Mouse (Mus musculus): ENCODE measurements around the gene Haspin. TPM values are rescaled to one million over a fixed set of nuclear protein-coding genes. Genes with fewer than 3 reads are reported as not detected.

The Haspin gene
- polyA plus RNA-seq, 1 experiment from 2014 or later = 18.2 TPM

DNA sequence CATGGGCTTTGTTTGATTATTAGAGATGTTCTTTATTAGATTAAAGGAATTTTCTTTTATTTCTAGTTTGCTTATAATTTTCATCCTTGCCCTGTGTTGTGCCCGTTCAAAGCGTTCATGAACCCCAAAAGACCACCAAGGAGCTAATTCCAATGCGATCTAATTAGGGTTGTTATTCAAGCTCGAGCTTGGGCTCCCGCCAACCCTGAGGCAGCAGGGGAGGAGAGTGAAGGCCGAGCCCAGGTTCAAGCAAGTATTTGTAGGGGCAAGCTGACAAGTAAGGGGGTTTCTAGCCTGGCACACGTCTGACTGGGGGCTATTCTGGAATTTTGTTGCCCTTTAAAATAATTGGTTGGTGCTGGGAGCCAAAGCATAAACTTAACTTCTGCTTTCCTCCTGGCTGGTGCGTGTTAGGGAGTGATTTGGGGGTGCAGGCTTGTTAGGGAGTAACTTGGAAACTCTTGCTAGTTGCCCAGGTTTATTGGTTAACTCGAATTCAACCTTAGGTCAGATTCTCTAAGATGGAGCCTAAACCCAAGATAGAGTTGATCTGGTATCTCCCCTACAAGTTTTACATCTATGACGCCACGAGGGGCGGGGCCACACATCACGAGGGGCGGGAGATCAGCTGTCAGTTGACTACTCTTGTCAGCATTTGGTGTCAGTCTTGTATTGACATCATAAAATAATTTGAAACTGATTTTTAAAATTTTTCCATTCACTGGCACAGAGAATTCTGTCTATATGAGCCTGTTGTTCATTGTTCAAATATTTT, 37.9 kb downstream of the Haspin start:
- Histone ChIP-seq H3K4me3 (no peak overlapping the region), H3K9me3 (no peaks in the 10 kb centered on the region), H3K36me3 (no peaks in the 10 kb centered on the region), H3K4me2 (replicated peaks) (no peak overlapping the region), H3K4me1 (no peaks in the 10 kb centered on the region), H3K27ac (no peak overlapping the region), H3K9ac (no peak overlapping the region), H3K27me3 (no peaks in the 10 kb centered on the region)
- ATAC-seq (ENCODE audit: insufficient number of reproducible peaks, insufficient read depth, low FRiP score, low TSS enrichment) = no peak
- WGBS = 65% methylated on average over 14 of the region's 14 CpGs

DNA sequence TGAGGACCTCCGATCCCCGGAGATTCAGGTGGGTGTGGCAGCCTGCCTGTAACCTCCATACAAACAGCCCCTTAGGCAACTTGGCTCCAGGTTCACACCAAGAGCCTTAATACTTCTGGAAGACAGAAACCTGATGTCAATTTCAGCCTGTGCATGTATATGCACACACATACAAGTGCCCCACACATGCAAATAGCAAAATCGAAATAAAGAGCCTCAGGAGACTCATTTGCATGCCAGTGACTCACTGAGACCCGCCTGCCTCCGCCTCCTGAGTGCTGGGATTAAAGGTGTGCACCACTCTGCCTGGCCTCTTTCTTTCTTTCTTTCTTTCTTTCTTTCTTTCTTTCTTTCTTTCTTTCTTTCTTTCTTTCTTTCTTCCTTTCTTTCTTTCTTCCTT, 39.2 kb downstream of the Haspin start:
- no peaks in the 10 kb centered on the region for H3K9me3 ChIP-seq
- no peaks in the 10 kb centered on the region for H3K4me1 ChIP-seq
- no peaks in the 10 kb centered on the region for H3K36me3 ChIP-seq
- no peak overlapping the region for H3K9ac ChIP-seq
- no peak for ATAC-seq (ENCODE audit: insufficient number of reproducible peaks, insufficient read depth, low FRiP score, low TSS enrichment)
- no peaks in the 10 kb centered on the region for H3K27me3 ChIP-seq
- WGBS = 73% methylated on average over 5 of the region's 5 CpGs
- no peak overlapping the region for H3K4me3 ChIP-seq
- no peak overlapping the region for H3K4me2 ChIP-seq (replicated peaks)
- H3K27ac ChIP-seq = no peak overlapping the region

DNA sequence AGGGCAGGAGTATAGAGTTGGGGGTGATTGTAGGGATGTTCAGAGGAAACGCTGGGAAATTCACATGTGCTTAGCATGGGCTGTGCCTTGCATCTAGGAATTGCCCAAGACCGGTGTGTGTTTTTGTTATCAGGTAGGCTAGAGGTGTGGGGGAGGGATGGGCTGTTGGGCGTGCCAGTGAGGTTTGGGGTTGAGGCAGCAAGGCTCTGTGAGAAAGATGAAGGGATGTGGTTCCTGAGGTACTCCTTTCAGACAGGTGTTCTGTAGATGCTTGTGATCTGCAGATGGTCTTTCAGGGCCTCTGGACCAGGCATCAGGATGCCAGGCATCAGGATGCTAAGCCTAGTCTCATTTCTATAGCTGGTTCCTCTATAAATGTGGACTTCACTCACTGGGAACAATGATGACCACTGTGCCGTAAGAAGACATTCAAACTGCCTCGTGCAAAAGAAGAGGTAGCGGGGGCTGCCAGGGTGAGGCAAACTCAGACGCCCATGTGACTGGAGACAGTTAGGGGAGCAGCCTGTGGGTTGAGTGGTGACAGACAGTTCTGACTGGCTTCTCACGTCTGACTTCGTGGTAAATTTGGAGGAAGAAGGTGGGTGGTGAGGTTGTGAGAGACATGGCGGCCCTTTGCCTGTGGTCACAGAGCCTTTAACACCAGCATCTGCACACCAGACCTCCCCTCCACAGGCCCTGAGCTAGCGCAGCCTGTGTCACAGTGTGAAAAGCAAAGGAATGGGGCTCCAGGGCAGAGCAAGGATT, 43.7 kb downstream of the Haspin start:
- no peaks in the 10 kb centered on the region for H3K27me3 ChIP-seq
- H3K9me3 ChIP-seq = no peaks in the 10 kb centered on the region
- H3K4me3 ChIP-seq = no peak overlapping the region
- no peak for ATAC-seq (ENCODE audit: insufficient number of reproducible peaks, insufficient read depth, low FRiP score, low TSS enrichment)
- 75% methylated on average over 11 of the region's 11 CpGs for WGBS
- no peaks in the 10 kb centered on the region for H3K36me3 ChIP-seq
- H3K27ac ChIP-seq = no peak overlapping the region
- H3K9ac ChIP-seq = no peak overlapping the region
- no peak overlapping the region for H3K4me2 ChIP-seq (replicated peaks)
- H3K4me1 ChIP-seq = no peaks in the 10 kb centered on the region

DNA sequence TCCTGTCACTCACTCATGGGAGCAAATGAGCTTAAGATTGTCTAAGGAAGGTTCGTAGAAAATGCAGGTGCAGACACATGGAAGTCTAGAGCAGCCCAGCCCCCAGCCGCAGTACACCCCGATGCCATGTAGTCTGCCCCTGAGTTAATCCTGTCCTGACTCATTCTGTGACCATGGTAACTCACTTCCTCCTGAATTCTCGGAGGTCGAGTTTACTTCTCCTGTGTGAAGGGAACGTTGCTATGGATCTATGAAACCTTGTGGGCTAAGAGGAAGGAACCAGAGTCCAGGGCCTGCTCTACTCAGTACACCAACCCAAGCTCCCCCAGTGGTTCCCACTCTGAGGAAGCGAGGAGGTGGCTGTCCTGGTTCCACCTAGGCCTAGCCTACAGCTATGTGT, 45.2 kb downstream of the Haspin start:
- H3K27ac ChIP-seq = no peak overlapping the region
- ATAC-seq (ENCODE audit: insufficient number of reproducible peaks, insufficient read depth, low FRiP score, low TSS enrichment) = no peak
- no peaks in the 10 kb centered on the region for H3K27me3 ChIP-seq
- H3K4me2 ChIP-seq (replicated peaks) = no peak overlapping the region
- H3K36me3 ChIP-seq = no peaks in the 10 kb centered on the region
- no peak overlapping the region for H3K9ac ChIP-seq
- H3K4me3 ChIP-seq = no peak overlapping the region
- H3K4me1 ChIP-seq = peaks cover 5% of the 10 kb centered on the region; the same call in 1 of the 2 replicates
- WGBS = 68% methylated on average over 7 of the region's 7 CpGs
- no peaks in the 10 kb centered on the region for H3K9me3 ChIP-seq

DNA sequence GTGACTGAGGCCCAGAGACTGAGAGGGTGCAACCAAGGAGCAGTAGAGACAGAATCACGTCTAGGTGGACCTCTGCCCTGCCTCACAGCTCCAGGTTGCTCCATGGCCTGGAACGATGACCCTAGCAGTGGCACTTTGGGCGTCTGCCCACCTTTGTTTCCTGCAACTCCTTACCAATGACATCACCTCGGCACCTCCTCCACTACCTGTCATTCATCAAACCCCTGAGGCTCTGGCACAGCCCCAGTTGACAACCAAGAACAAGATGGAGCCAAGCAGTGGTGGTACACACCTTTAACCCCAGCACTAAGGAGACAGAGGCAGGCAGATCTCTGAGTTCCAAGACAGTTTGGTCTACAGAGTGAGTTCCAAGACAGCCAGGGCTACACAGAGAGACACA, 46.0 kb downstream of the Haspin start:
- 83% methylated on average over 4 of the region's 4 CpGs for WGBS
- Histone ChIP-seq H3K9ac (no peak overlapping the region), H3K9me3 (no peaks in the 10 kb centered on the region), H3K4me2 (replicated peaks) (no peak overlapping the region), H3K36me3 (no peaks in the 10 kb centered on the region), H3K4me3 (no peak overlapping the region), H3K4me1 (peaks cover 8% of the 10 kb centered on the region; the same call in 1 of the 2 replicates), H3K27ac (no peak overlapping the region), H3K27me3 (no peaks in the 10 kb centered on the region)
- no peak for ATAC-seq (ENCODE audit: insufficient number of reproducible peaks, insufficient read depth, low FRiP score, low TSS enrichment)

DNA sequence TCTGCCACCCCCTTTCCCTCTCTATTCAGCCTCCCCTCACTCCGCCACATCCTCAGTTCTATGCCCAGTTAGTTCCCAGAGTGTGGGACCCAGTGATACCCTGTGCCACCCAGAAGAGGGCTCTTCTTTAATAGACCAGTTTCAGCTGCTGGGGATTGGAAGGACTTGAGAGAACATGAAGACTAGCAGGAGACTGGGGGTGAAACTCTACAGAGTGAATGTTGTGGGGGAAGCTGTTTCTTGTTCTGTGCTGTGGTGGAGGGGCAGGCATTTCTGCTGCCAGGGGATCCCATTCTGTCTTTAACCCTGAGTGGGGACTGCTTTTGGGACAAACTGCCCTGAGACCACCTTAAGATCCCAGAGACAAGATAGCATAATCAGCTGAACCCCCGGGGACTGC, 47.3 kb downstream of the Haspin start:
- WGBS = 87% methylated on average over 2 of the region's 2 CpGs
- Histone ChIP-seq H3K9ac (no peak overlapping the region), H3K36me3 (no peaks in the 10 kb centered on the region)

DNA sequence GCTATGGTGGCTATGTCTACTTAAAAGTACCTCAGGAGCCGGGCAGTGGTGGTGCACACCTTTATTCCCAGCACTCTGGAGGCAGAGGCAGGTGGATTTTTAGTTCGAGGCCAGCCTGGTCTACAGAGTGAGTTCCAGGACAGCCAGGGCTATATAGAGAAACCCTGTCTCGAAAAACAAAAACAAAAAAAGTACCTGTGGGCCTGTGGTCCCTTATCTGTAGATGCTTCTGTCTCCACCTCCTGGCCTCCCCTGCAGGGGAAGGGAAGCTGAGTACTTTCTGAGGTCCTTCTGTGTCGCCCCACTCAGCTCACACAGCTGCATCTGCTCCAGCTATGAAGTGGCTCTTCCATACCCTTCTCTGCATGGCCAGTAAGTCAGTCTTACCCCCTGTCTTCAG, 47.8 kb downstream of the Haspin start, which contains the start of gene Itgae:
TSS of gene Itgae (plus strand) at position 301 of the 400 bp plus-strand sequence.
- WGBS = 76% methylated on average over 4 of the region's 4 CpGs

More for the DNA sequence above, 47.3 kb downstream of the Haspin start:
- H3K4me1 ChIP-seq = peaks cover 8% of the 10 kb centered on the region; the same call in 1 of the 2 replicates
- no peaks in the 10 kb centered on the region for H3K27me3 ChIP-seq
- H3K27ac ChIP-seq = no peak overlapping the region
- H3K4me3 ChIP-seq = no peak overlapping the region
- H3K4me2 ChIP-seq (replicated peaks) = no peak overlapping the region
- ATAC-seq (ENCODE audit: insufficient number of reproducible peaks, insufficient read depth, low FRiP score, low TSS enrichment) = no peak
- no peaks in the 10 kb centered on the region for H3K9me3 ChIP-seq

DNA sequence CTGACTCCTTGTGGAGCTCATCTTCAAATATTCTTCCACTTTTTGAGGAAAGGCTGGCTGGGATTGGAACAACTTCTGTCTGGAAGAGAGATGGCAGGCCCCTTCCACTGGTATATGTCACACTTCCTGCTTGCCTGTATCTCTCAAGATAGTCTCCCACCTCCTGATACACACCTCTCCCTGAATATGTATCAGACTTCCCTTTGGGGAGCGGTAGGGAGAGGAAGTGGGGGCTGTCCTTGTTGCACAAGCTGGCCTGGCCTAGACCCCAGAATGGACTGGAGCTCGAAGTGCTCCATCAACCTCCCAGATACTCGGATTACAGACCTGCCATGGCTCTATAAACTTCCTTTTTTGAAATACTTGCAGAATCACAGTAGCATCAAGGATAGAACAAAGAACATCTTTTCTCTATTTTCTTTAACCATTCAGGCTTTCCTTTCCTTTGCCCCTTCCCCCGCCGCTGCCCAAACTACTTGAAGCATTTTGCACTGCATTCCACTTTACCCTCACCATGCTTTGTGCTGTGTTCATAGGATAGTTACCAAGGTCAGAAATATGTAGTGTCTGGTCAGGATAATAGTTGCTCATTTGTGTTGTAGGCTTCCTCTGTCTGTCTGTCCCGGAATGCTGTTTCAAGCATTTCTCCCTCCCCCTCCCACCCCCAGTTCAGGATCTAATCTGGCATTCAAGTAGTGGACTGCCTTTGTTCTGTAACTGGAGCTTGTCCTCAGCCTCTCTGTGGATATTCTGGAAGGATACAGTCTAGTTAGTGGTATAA, 50.2 kb downstream of the Haspin start:
- no peak for ATAC-seq (ENCODE audit: insufficient number of reproducible peaks, insufficient read depth, low FRiP score, low TSS enrichment)
- WGBS = 50% methylated on average over 6 of the region's 6 CpGs
- no peak overlapping the region for H3K9ac ChIP-seq
- H3K9me3 ChIP-seq = no peaks in the 10 kb centered on the region
- no peak overlapping the region for H3K4me3 ChIP-seq
- peaks cover 6% of the 10 kb centered on the region; the same call in 1 of the 2 replicates for H3K36me3 ChIP-seq
- no peak overlapping the region for H3K4me2 ChIP-seq (replicated peaks)
- H3K27me3 ChIP-seq = no peaks in the 10 kb centered on the region
- H3K4me1 ChIP-seq = peaks cover 11% of the 10 kb centered on the region; the same call in 1 of the 2 replicates
- peak overlapping the region; percentile 57 for H3K27ac ChIP-seq

More for the DNA sequence above, 47.8 kb downstream of the Haspin start, which contains the start of gene Itgae:
- no peaks in the 10 kb centered on the region for H3K27me3 ChIP-seq
- no peak within 1 kb of the TSS for H3K27ac ChIP-seq
- H3K4me1 ChIP-seq = peaks cover 8% of the 10 kb centered on the region; the same call in 1 of the 2 replicates
- no peak for ATAC-seq (ENCODE audit: insufficient number of reproducible peaks, insufficient read depth, low FRiP score, low TSS enrichment)
- no peak within 1 kb of the TSS for H3K9ac ChIP-seq
- H3K9me3 ChIP-seq = no peaks in the 10 kb centered on the region
- no peaks in the 10 kb centered on the region for H3K36me3 ChIP-seq
- no peak within 1 kb of the TSS for H3K4me3 ChIP-seq
- H3K4me2 ChIP-seq (replicated peaks) = no peak within 1 kb of the TSS

Other genes starting within 250 kb of the Haspin start
- 1.3 and 2.3 TPM in 2 replicates for gene Atp2a3, start 177.1 kb downstream of the Haspin start, polyA plus RNA-seq (2016; fragmentation: Nextera tagmentation; extraction: Ambion mirVana)
- gene P2rx1, start 139.2 kb downstream of the Haspin start, polyA plus RNA-seq (2016; fragmentation: Nextera tagmentation; extraction: Ambion mirVana) = 0.98 and 1.0 TPM in 2 replicates
- 10.6 and 11.0 TPM in 2 replicates for gene Camkk1, start 119.3 kb downstream of the Haspin start, polyA plus RNA-seq (2016; fragmentation: Nextera tagmentation; extraction: Ambion mirVana)
- 14.2 and 14.9 TPM in 2 replicates for gene Ncbp3, start 90.5 kb downstream of the Haspin start, polyA plus RNA-seq (2016; fragmentation: Nextera tagmentation; extraction: Ambion mirVana)
- 0.50 and 0.51 TPM in 2 replicates for gene Itgae, start 47.7 kb downstream of the Haspin start, polyA plus RNA-seq (2016; fragmentation: Nextera tagmentation; extraction: Ambion mirVana)
- gene P2rx5, start 22.1 kb upstream of the Haspin start, polyA plus RNA-seq (2016; fragmentation: Nextera tagmentation; extraction: Ambion mirVana) = 0.42 and 0.60 TPM in 2 replicates
- 99.7 and 104 TPM in 2 replicates for gene Emc6, start 38.7 kb upstream of the Haspin start, polyA plus RNA-seq (2016; fragmentation: Nextera tagmentation; extraction: Ambion mirVana)
- 206 and 211 TPM in 2 replicates for gene Tax1bp3, start 38.8 kb upstream of the Haspin start, polyA plus RNA-seq (2016; fragmentation: Nextera tagmentation; extraction: Ambion mirVana)
- 24.5 and 26.5 TPM in 2 replicates for gene Ctns, start 60.7 kb upstream of the Haspin start, polyA plus RNA-seq (2016; fragmentation: Nextera tagmentation; extraction: Ambion mirVana)
- gene Shpk, start 61.2 kb upstream of the Haspin start, polyA plus RNA-seq (2016; fragmentation: Nextera tagmentation; extraction: Ambion mirVana) = 2.0 and 2.1 TPM in 2 replicates
- gene Trpv1, start 96.0 kb upstream of the Haspin start, polyA plus RNA-seq (2016; fragmentation: Nextera tagmentation; extraction: Ambion mirVana) = 0.19 and 0.27 TPM in 2 replicates
- 0.08 and 0.12 TPM in 2 replicates for gene Trpv3, start 129.1 kb upstream of the Haspin start, polyA plus RNA-seq (2016; fragmentation: Nextera tagmentation; extraction: Ambion mirVana)
- 0.37 and 0.60 TPM in 2 replicates for gene Aspa, start 191.3 kb upstream of the Haspin start, polyA plus RNA-seq (2016; fragmentation: Nextera tagmentation; extraction: Ambion mirVana)
- gene Gm49340, start 191.4 kb upstream of the Haspin start, polyA plus RNA-seq (2016; fragmentation: Nextera tagmentation; extraction: Ambion mirVana) = not detected in 2 replicates
- not detected in 2 replicates for gene Spata22, start 191.4 kb upstream of the Haspin start, polyA plus RNA-seq (2016; fragmentation: Nextera tagmentation; extraction: Ambion mirVana)
- not detected in 2 replicates for gene Olfr20, start 212.5 kb upstream of the Haspin start, polyA plus RNA-seq (2016; fragmentation: Nextera tagmentation; extraction: Ambion mirVana)
- gene Olfr376, start 233.0 kb upstream of the Haspin start, polyA plus RNA-seq (2016; fragmentation: Nextera tagmentation; extraction: Ambion mirVana) = not detected in 2 replicates